ENCODE assay signal across 18 mouse cellular contexts in the genomic region with DNA sequence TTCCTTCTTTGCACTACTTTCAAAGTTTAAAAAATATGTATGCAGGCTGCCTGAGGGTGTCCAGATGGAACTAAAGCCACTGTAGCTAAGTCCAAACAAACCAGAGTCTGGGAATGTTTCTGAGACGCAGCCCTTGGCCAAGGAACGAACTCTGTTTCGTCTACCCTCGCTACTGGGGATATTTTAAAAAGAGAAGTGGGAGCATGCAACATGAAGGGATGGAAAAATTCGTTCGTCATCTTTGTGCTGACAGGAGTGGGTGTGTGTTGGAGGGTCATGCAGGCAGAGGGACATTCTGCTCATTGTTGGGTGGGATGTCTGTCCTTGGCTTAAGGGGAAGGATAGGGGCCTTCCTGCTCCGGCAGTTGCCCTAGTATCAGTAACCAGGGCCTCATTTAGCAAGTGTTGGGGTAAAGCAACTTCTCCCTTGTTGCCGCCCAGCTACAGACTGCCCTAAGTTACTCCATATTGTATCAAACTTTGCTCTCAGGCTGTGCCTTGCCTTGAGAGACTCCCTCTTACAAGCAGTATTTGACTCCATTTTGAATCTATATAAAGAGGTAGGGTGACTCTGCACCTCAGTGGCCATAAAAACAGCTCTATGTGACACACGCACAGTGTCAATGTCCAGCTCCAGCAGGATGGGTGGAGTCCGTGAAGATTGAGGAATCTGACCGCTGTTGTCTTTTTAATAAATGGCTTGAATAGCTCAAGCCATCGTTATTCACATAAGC. TPM values are rescaled to one million over a fixed set of nuclear protein-coding genes. Genes with fewer than 3 reads are reported as not detected.
"Had no signal": no experiment of that assay in that cellular context is flagged by ENCODE, and none has a peak within 500 bp of the region (broad histone marks: within the 10 kb centered on the region; RNA-seq: fewer than 3 reads in every experiment).

No protein-coding gene starts in this region.

- H3K4me3 ChIP-seq: midbrain, embryonic 10.5 days; midbrain, embryonic 12.5 days; neural tube, embryonic 12.5 days had no signal

- DNase-seq: lung, adult 18-20 months; lung, embryonic 14.5 days; lung, postnatal 10 days; lung, postnatal 4 days; midbrain, embryonic 14.5 days; right cerebral cortex, postnatal 25 days; right cerebral cortex, postnatal 4 days; spleen, adult 18-20 months; thymus, adult 18-20 months; thymus, postnatal 14 days; thymus, postnatal 36 days had no signal

- H3K9ac ChIP-seq: lung, embryonic 14.5 days; midbrain, embryonic 12.5 days; neural tube, embryonic 12.5 days had no signal

- H3K27me3 ChIP-seq: midbrain, embryonic 12.5 days; neural tube, embryonic 12.5 days had no signal

- H3K4me2 ChIP-seq: lung, embryonic 14.5 days; midbrain, embryonic 12.5 days; neural tube, embryonic 12.5 days had no signal

- H3K36me3 ChIP-seq: midbrain, embryonic 10.5 days; midbrain, embryonic 12.5 days; neural tube, embryonic 12.5 days had no signal

- H3K9me3 ChIP-seq: midbrain, embryonic 10.5 days; midbrain, embryonic 12.5 days; neural tube, embryonic 12.5 days had no signal

- H3K27ac ChIP-seq: midbrain, embryonic 10.5 days; midbrain, embryonic 12.5 days; neural tube, embryonic 12.5 days had no signal

- ATAC-seq: midbrain, embryonic 16.5 days had no signal

- H3K4me1 ChIP-seq: midbrain, embryonic 10.5 days; midbrain, embryonic 12.5 days; neural tube, embryonic 12.5 days had no signal

RNA-seq across cellular contexts. Expression of gene Dclk3, which starts 34.4 kb away (rescaled TPM):
- total RNA-seq: megakaryocyte, adult 5-6 weeks; megakaryocyte-erythroid progenitor cell, adult 5-6 weeks; neutrophil, adult 5-6 weeks had no signal
- polyA plus RNA-seq: lung, embryonic 14.5 days had no signal
